Mouse (Mus musculus): ENCODE results near the gene Scrt2. TPM values are rescaled to one million over a fixed set of nuclear protein-coding genes. Genes with fewer than 3 reads are reported as not detected.
A peak's percentile ranks its signal among the peaks of the same experiment; 100 is the strongest.

Gene Scrt2
- polyA plus RNA-seq, 1 experiment from 2014 or later, result not detected

- Histone ChIP-seq H3K9ac (ENCODE audit: low read length) (no peak overlapping the region), H3K9me3 (ENCODE audit: control insufficient read depth, low read length) (no peaks in the 10 kb centered on the region), H3K27me3 (ENCODE audit: control insufficient read depth, insufficient read depth, low read length) (no peaks in the 10 kb centered on the region), H3K4me1 (replicated peaks; ENCODE audit: control insufficient read depth, insufficient read depth) (0 out of 2 replicates have a peak, but pooled peaks cover 2% of the 10 kb centered on the region), H3K36me3 (ENCODE audit: control insufficient read depth, insufficient read depth, low read length) (no peaks in the 10 kb centered on the region), H3K4me3 (ENCODE audit: low read depth, low read length) (no peak overlapping the region), H3K27ac (replicated peaks) (no peak overlapping the region), H3K4me2 (replicated peaks; ENCODE audit: low read depth) (no peak overlapping the region)
- 53% methylated on average over 13 of the region's 13 CpGs for WGBS
- ATAC-seq (ENCODE audit: low FRiP score, low TSS enrichment) (no peak), DNase-seq (ENCODE audit: low spot score) (no peak)
- TF ChIP-seq EP300 (optimal IDR thresholded peaks at IDR 0.05), result no peak
- no peak for TF ChIP-seq CTCF (IDR thresholded peaks at IDR 0.05; ENCODE audit: low read depth)
Measured at GRCm38 (mm10) chr2:152101761-152102160, 20.4 kb downstream of the Scrt2 start.

- no peak overlapping the region for H3K4me2 ChIP-seq (replicated peaks; ENCODE audit: low read depth)
- H3K27ac ChIP-seq (replicated peaks), result no peak overlapping the region
- WGBS, result 51% methylated on average over 6 of the region's 6 CpGs
- H3K9me3 ChIP-seq (ENCODE audit: control insufficient read depth, low read length), result no peaks in the 10 kb centered on the region
- no peaks in the 10 kb centered on the region for H3K36me3 ChIP-seq (ENCODE audit: control insufficient read depth, insufficient read depth, low read length)
- ATAC-seq (ENCODE audit: low FRiP score, low TSS enrichment), result no peak
- no peak for DNase-seq (ENCODE audit: low spot score)
- no peaks in the 10 kb centered on the region for H3K27me3 ChIP-seq (ENCODE audit: control insufficient read depth, insufficient read depth, low read length)
- no peak overlapping the region for H3K9ac ChIP-seq (ENCODE audit: low read length)
- H3K4me3 ChIP-seq (ENCODE audit: low read depth, low read length), result no peak overlapping the region
- H3K4me1 ChIP-seq (replicated peaks; ENCODE audit: control insufficient read depth, insufficient read depth), result 0 out of 2 replicates have a peak, but pooled peaks cover 2% of the 10 kb centered on the region
- TF ChIP-seq CTCF (IDR thresholded peaks at IDR 0.05; ENCODE audit: low read depth) (no peak), EP300 (optimal IDR thresholded peaks at IDR 0.05) (no peak)
Measured at GRCm38 (mm10) chr2:152102369-152102768, 21.0 kb downstream of the Scrt2 start.

GRCm38 (mm10) chr2:152104711-152105317, 23.5 kb downstream of the Scrt2 start:
- no peak for TF ChIP-seq CTCF (IDR thresholded peaks at IDR 0.05; ENCODE audit: low read depth)
- no peak for TF ChIP-seq EP300 (optimal IDR thresholded peaks at IDR 0.05)
- peak; percentile 21 for ATAC-seq (ENCODE audit: low FRiP score, low TSS enrichment)
- H3K9me3 ChIP-seq (ENCODE audit: control insufficient read depth, low read length), result no peaks in the 10 kb centered on the region
- H3K9ac ChIP-seq (ENCODE audit: low read length), result peak overlapping the region; percentile 91
- no peak for DNase-seq (ENCODE audit: low spot score)
- H3K36me3 ChIP-seq (ENCODE audit: control insufficient read depth, insufficient read depth, low read length), result no peaks in the 10 kb centered on the region
- 13% methylated on average over 17 of the region's 17 CpGs for WGBS
- H3K4me3 ChIP-seq (ENCODE audit: low read depth, low read length), result peak overlapping the region; percentile 70
- H3K27ac ChIP-seq (replicated peaks), result 0 out of 2 replicates have a peak overlapping the region, but pooled peaks have one; percentile 53
- 0 out of 2 replicates have a peak, but pooled peaks cover 2% of the 10 kb centered on the region for H3K4me1 ChIP-seq (replicated peaks; ENCODE audit: control insufficient read depth, insufficient read depth)
- peak overlapping the region; percentile 85 for H3K4me2 ChIP-seq (replicated peaks; ENCODE audit: low read depth)
- no peaks in the 10 kb centered on the region for H3K27me3 ChIP-seq (ENCODE audit: control insufficient read depth, insufficient read depth, low read length)

GRCm38 (mm10) chr2:152105318-152106224, 24.2 kb downstream of the Scrt2 start, which contains the start of gene Srxn1:
Gene Srxn1, plus strand, starts transcription at chr2:152105516.
- DNase-seq (ENCODE audit: low spot score), result peak; percentile 92
- 1% methylated on average over 69 of the region's 84 CpGs for WGBS
- H3K4me2 ChIP-seq (replicated peaks; ENCODE audit: low read depth), result peak within 1 kb of the TSS; percentile 85
- H3K4me3 ChIP-seq (ENCODE audit: low read depth, low read length), result peak within 1 kb of the TSS; percentile 70
- TF ChIP-seq CTCF (IDR thresholded peaks at IDR 0.05; ENCODE audit: low read depth) (peak; percentile 77), EP300 (optimal IDR thresholded peaks at IDR 0.05) (no peak)
- H3K27ac ChIP-seq (replicated peaks), result peak within 1 kb of the TSS; percentile 79
- 0 out of 2 replicates have a peak, but pooled peaks cover 2% of the 10 kb centered on the region for H3K4me1 ChIP-seq (replicated peaks; ENCODE audit: control insufficient read depth, insufficient read depth)
- no peaks in the 10 kb centered on the region for H3K9me3 ChIP-seq (ENCODE audit: control insufficient read depth, low read length)
- H3K36me3 ChIP-seq (ENCODE audit: control insufficient read depth, insufficient read depth, low read length), result no peaks in the 10 kb centered on the region
- H3K27me3 ChIP-seq (ENCODE audit: control insufficient read depth, insufficient read depth, low read length), result no peaks in the 10 kb centered on the region
- H3K9ac ChIP-seq (ENCODE audit: low read length), result peak within 1 kb of the TSS; percentile 91
- peak; percentile 96 for ATAC-seq (ENCODE audit: low FRiP score, low TSS enrichment)

- WGBS, result 89% methylated on average over 3 of the region's 3 CpGs
- H3K9ac ChIP-seq (ENCODE audit: low read length), result peak overlapping the region; percentile 91
- TF ChIP-seq EP300 (optimal IDR thresholded peaks at IDR 0.05) (no peak), CTCF (IDR thresholded peaks at IDR 0.05; ENCODE audit: low read depth) (no peak)
Measured at GRCm38 (mm10) chr2:152106225-152106595, 24.9 kb downstream of the Scrt2 start.

More at GRCm38 (mm10) chr2:152106225-152106595, 24.9 kb downstream of the Scrt2 start:
- H3K36me3 ChIP-seq (ENCODE audit: control insufficient read depth, insufficient read depth, low read length), result no peaks in the 10 kb centered on the region
- H3K4me2 ChIP-seq (replicated peaks; ENCODE audit: low read depth), result peak overlapping the region; percentile 85
- H3K27me3 ChIP-seq (ENCODE audit: control insufficient read depth, insufficient read depth, low read length), result no peaks in the 10 kb centered on the region
- 0 out of 2 replicates have a peak, but pooled peaks cover 2% of the 10 kb centered on the region for H3K4me1 ChIP-seq (replicated peaks; ENCODE audit: control insufficient read depth, insufficient read depth)
- ATAC-seq (ENCODE audit: low FRiP score, low TSS enrichment) (no peak), DNase-seq (ENCODE audit: low spot score) (no peak)
- H3K27ac ChIP-seq (replicated peaks), result no peak overlapping the region
- peak overlapping the region; percentile 70 for H3K4me3 ChIP-seq (ENCODE audit: low read depth, low read length)
- no peaks in the 10 kb centered on the region for H3K9me3 ChIP-seq (ENCODE audit: control insufficient read depth, low read length)
